Mouse (Mus musculus) megakaryocyte, embryonic 14.5 days (primary cell): ENCODE measurements at regions not wholly inside any gene's neighbourhood (a gene's known extent, or its start where the extent isn't known, plus 50 kb on each side); places are given as distances from the start of the nearest gene placed in this dataset.

ENCODE experiments used
- FLI1 ChIP-seq: IDR thresholded peaks from 2 replicates; pipeline ENCODE4 v1.6.1; 2012; ENCODE audit warnings: low read length, inconsistent platforms, mixed read lengths
- GATA1 ChIP-seq: IDR thresholded peaks from 3 replicates; pipeline ENCODE4 v1.6.1; 2012; ENCODE audit warnings: mixed read lengths, low read length, inconsistent platforms, borderline replicate concordance

GRCm38 (mm10) chr12:16023273-16023672 is 206.6 kb upstream of the Trib2 start:
- TF ChIP-seq FLI1, result no peak
- TF ChIP-seq GATA1, result no peak
